Mouse (Mus musculus): Measurements from ENCODE around the gene Gm3636. TPM values are rescaled to one million over a fixed set of nuclear protein-coding genes. Genes with fewer than 3 reads are reported as not detected.
A peak's percentile ranks its signal among the peaks of the same experiment; 100 is the strongest.
"Not testable (repeated sequence)": the region's sequence is repeated elsewhere in the genome, so short reads cannot be mapped to it uniquely, and the experiment has no call there.

Gm3636 gene
- polyA plus RNA-seq (2012; ENCODE audit: insufficient read depth, insufficient read length, low replicate concordance, missing spikeins): not detected in 2 replicates

GRCm38 (mm10) chr14:6742232-6742631, at the start of gene Gm3636:
Gene Gm3636, minus strand, starts transcription at chr14:6742332.
- H3K4me3 ChIP-seq (ENCODE audit: insufficient read depth, low read depth, low read length); H3K4me1 ChIP-seq (ENCODE audit: control insufficient read depth, insufficient read depth, low read length); H3K27ac ChIP-seq (ENCODE audit: insufficient read depth, low read depth, low read length): not testable (repeated sequence)
- WGBS: no CpG with 5 or more reads among the region's 2 CpGs

DNA sequence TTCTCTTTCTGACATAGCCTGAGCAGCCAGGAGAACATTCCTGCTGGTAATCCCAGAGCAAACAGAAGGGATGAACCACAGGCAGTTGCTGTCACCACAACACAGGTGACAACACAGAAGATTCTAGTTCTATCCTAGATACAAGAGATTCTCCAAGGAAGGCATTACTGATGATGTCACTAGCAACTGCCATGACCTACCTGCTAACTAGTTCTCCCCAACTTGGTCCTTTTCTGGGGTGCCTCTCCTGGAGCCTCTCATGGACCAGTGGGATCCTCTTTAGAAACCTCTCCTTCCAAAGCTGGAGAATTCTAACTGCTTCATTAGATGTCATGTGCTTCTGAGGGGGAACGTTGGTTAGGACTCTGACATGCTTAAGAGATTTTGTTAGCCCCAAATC, 32.2 kb upstream of the Gm3636 start, which contains the start of gene Gm8362:
Gene Gm8362 (minus strand): TSS at position 101 of the 400 bp plus-strand sequence.
- 43% methylated on average over 1 of the region's 1 CpGs for WGBS
- H3K27ac ChIP-seq (ENCODE audit: insufficient read depth, low read depth, low read length); H3K4me1 ChIP-seq (ENCODE audit: control insufficient read depth, insufficient read depth, low read length); H3K4me3 ChIP-seq (ENCODE audit: insufficient read depth, low read depth, low read length): not testable (repeated sequence)

DNA sequence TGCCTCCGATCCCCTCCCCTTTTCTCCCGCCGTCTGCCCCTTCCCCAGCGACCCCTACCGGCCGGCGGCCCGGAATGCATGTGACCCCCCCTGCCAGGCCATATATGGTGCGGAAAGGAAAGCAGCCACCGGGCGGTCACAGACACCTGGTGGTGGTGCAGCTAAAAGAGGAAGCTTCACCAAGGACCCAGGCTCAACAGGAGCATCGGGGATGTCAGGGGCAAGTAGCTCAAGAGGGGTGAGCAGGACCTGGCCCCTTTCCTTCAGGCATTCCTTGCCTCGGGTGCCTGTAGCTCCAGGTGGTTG, 15.1 kb upstream of the Gm3636 start:
- peak overlapping the region; percentile 29 for H3K4me3 ChIP-seq (ENCODE audit: insufficient read depth, low read depth, low read length)
- H3K4me1 ChIP-seq (ENCODE audit: control insufficient read depth, insufficient read depth, low read length); H3K27ac ChIP-seq (ENCODE audit: insufficient read depth, low read depth, low read length): not testable (repeated sequence)
- 5% methylated on average over 7 of the region's 13 CpGs for WGBS

DNA sequence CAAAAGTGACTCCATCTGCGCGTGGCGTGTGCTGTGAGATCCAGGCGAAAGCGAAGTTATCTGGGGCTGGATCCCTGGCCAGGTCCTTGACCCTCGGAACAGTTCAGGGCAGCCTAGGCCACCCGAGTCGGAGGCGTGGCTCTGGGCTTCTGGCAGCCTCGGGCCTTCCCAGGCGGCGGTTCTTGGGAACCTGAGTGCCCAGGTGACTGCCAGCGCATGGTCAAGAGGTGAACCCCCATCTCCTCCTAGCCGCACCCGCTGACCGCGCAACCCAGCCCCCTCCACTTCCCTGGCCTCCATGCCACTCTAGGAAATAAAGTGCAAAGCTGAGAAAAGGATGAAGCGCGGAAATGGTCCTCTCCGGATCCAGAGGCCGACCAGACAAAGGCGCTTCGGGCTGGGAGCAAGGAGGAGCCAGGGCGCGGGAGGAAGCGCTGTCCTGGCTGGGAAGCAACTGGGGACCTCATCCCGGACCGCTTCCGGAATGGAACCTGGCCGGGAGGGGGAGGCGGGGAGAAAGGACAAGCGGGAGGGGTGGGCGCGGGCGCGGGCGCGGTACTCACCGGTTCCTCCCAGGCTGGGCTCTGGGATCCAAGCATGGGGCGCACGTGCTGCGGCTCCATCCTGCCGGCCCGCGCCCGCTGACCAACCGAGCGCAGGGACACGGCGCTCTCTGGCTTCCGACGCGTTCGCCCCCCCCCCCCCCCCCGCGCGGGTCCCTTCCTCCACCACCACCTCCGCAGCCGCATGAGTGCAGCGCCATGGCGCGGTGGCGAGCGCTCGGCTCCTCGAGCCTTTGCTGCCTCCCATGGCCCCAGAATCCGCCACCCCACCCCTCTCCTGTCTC, 14.5 kb upstream of the Gm3636 start:
- H3K27ac ChIP-seq (ENCODE audit: insufficient read depth, low read depth, low read length); H3K4me1 ChIP-seq (ENCODE audit: control insufficient read depth, insufficient read depth, low read length): not testable (repeated sequence)
- H3K4me3 ChIP-seq (ENCODE audit: insufficient read depth, low read depth, low read length): peak overlapping the region; percentile 45
- WGBS: under 1% methylated on average over 50 of the region's 67 CpGs

DNA sequence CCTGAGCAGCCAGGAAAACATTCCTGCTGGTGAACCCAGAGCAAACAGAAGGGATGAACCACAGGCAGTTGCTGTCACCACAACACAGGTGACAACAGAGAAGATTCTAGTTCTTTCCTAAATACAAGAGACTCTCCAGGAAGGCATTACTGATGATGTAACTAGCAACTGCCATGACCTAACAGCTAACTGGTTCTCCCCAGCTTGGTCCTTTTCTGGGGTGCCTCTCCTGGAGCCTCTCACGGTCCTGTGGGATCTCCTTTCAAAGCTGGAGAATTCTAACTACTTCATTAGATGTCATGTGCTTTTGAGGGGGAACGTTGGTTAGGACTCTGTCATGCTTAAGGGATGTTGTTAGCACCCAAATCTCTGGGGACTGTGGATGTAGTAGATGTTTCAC, 22.0 kb downstream of the Gm3636 start, which contains the start of gene Gm8050:
Gene Gm8050 (minus strand): TSS at position 101 of the 400 bp plus-strand sequence.
- WGBS: 57% methylated on average over 1 of the region's 2 CpGs
- not testable (repeated sequence) for H3K4me1 ChIP-seq (ENCODE audit: control insufficient read depth, insufficient read depth, low read length); H3K27ac ChIP-seq (ENCODE audit: insufficient read depth, low read depth, low read length); H3K4me3 ChIP-seq (ENCODE audit: insufficient read depth, low read depth, low read length)

Other genes with a start within 250 kb of the Gm3636 start
- gene Gm8356, start 205.0 kb downstream of the Gm3636 start, polyA plus RNA-seq (2012; ENCODE audit: insufficient read depth, insufficient read length, low replicate concordance, missing spikeins): not detected in 2 replicates
- not detected in 2 replicates for gene Gm3629, start 151.7 kb downstream of the Gm3636 start, polyA plus RNA-seq (2012; ENCODE audit: insufficient read depth, insufficient read length, low replicate concordance, missing spikeins)
- gene Gm3460, start 119.9 kb downstream of the Gm3636 start, polyA plus RNA-seq (2012; ENCODE audit: insufficient read depth, insufficient read length, low replicate concordance, missing spikeins): not detected in 2 replicates
- gene Gm10251, start 58.2 kb downstream of the Gm3636 start, polyA plus RNA-seq (2012; ENCODE audit: insufficient read depth, insufficient read length, low replicate concordance, missing spikeins): not detected in 2 replicates
- not detected in 2 replicates for gene Gm8050, start 22.1 kb downstream of the Gm3636 start, polyA plus RNA-seq (2012; ENCODE audit: insufficient read depth, insufficient read length, low replicate concordance, missing spikeins)
- not detected in 2 replicates for gene Gm8362, start 32.1 kb upstream of the Gm3636 start, polyA plus RNA-seq (2012; ENCODE audit: insufficient read depth, insufficient read length, low replicate concordance, missing spikeins)
- not detected in 2 replicates for gene Gm3642, start 98.0 kb upstream of the Gm3636 start, polyA plus RNA-seq (2012; ENCODE audit: insufficient read depth, insufficient read length, low replicate concordance, missing spikeins)
- gene Gm3667, start 147.6 kb upstream of the Gm3636 start, polyA plus RNA-seq (2012; ENCODE audit: insufficient read depth, insufficient read length, low replicate concordance, missing spikeins): not detected in 2 replicates
- not detected in 2 replicates for gene Gm6356, start 231.5 kb upstream of the Gm3636 start, polyA plus RNA-seq (2012; ENCODE audit: insufficient read depth, insufficient read length, low replicate concordance, missing spikeins)